Mouse (Mus musculus) embryonic facial prominence, embryonic 13.5 days (tissue): ENCODE data around the gene 4930558K02Rik. TPM values are rescaled to one million over a fixed set of nuclear protein-coding genes. Genes with fewer than 3 reads are reported as not detected.

Experiments used
- ATAC-seq: fragments of 200-750 bp; cut with Nextera tagmentation; 2 replicates; pipeline ENCODE4 v1.8.0; 2017; ENCODE audit warnings: low read depth; ENCODE audit not compliant: insufficient number of reproducible peaks, insufficient read depth, low FRiP score, low TSS enrichment
- H3K27ac ChIP-seq: fragments of 300-500 bp; sonication (generic); 2 replicates; pipeline ENCODE4 v1.5.1; 2015; ENCODE audit warnings: moderate library complexity, mild to moderate bottlenecking, inconsistent platforms
- H3K27me3 ChIP-seq: fragments of 300-500 bp; sonication (generic); 2 replicates; pipeline ENCODE4 v1.6.1; 2015; ENCODE audit warnings: mild to moderate bottlenecking, inconsistent platforms
- H3K36me3 ChIP-seq: fragments of 300-500 bp; sonication (generic); 2 replicates; pipeline ENCODE4 v1.6.1; 2015; ENCODE audit warnings: mild to moderate bottlenecking, inconsistent platforms
- H3K4me1 ChIP-seq: fragments of 300-500 bp; sonication (generic); 2 replicates; pipeline ENCODE4 v1.6.1; 2015; ENCODE audit warnings: inconsistent platforms
- H3K4me2 ChIP-seq: fragments of 300-500 bp; sonication (generic); 2 replicates; pipeline ENCODE4 v1.6.1; 2015; ENCODE audit warnings: moderate library complexity, mild to moderate bottlenecking, inconsistent platforms
- H3K4me3 ChIP-seq: fragments of 300-500 bp; sonication (generic); 2 replicates; pipeline ENCODE4 v1.5.1; 2015; ENCODE audit warnings: mild to moderate bottlenecking, inconsistent platforms
- H3K9ac ChIP-seq: fragments of 300-500 bp; sonication (generic); 2 replicates; pipeline ENCODE4 v1.6.1; 2015; ENCODE audit warnings: mild to moderate bottlenecking, inconsistent platforms
- H3K9me3 ChIP-seq: fragments of 300-500 bp; sonication (generic); 2 replicates; pipeline ENCODE4 v1.6.1; 2016; ENCODE audit warnings: inconsistent platforms
- WGBS: fragments of 180-500 bp; shearing (Covaris S2); methylation state at CpG from one replicate; pipeline ENCODE4 v1.1.7; 2015; ENCODE audit warnings: mixed read lengths; 5-methylcytosine and 5-hydroxymethylcytosine counted together
- polyA plus RNA-seq: library from polyadenylated mRNA; unstranded; fragments of >200 nt; fragmentation: Nextera tagmentation; extraction: Ambion mirVana; gene quantifications from 2 replicates; pipeline ENCODE4 v1.2.1, GENCODE M21; 2015

The 4930558K02Rik gene
- polyA plus RNA-seq, 1 experiment from 2014 or later: not detected

DNA sequence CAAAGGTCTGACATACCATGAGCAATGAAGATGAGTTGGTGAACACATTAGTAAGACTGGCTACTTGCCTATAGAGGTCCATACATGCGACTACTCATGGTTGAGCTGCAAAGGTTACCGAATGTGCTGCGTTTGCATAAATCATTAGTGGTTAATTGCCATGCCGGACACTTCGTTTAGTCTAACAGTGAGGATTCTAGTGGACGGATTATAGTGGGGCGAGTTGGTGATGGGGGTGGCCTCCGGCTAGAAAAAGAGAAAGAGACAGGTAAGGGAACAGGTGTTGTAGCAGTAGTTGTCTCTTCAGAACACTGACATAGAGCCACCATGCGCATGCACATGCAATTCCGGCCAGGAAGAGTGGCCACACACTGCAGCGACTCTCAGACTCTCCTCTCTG lies 12.4 kb upstream of the 4930558K02Rik start:
- H3K36me3 ChIP-seq: no peaks in the 10 kb centered on the region
- no peak overlapping the region for H3K27ac ChIP-seq
- H3K9me3 ChIP-seq: no peaks in the 10 kb centered on the region
- 0 out of 2 replicates have a peak, but pooled peaks cover 4% of the 10 kb centered on the region for H3K4me1 ChIP-seq
- ATAC-seq: no peak
- H3K4me2 ChIP-seq: no peak overlapping the region
- no peak overlapping the region for H3K9ac ChIP-seq
- 96% methylated on average over 11 of the region's 11 CpGs for WGBS
- no peak overlapping the region for H3K4me3 ChIP-seq
- H3K27me3 ChIP-seq: no peaks in the 10 kb centered on the region

DNA sequence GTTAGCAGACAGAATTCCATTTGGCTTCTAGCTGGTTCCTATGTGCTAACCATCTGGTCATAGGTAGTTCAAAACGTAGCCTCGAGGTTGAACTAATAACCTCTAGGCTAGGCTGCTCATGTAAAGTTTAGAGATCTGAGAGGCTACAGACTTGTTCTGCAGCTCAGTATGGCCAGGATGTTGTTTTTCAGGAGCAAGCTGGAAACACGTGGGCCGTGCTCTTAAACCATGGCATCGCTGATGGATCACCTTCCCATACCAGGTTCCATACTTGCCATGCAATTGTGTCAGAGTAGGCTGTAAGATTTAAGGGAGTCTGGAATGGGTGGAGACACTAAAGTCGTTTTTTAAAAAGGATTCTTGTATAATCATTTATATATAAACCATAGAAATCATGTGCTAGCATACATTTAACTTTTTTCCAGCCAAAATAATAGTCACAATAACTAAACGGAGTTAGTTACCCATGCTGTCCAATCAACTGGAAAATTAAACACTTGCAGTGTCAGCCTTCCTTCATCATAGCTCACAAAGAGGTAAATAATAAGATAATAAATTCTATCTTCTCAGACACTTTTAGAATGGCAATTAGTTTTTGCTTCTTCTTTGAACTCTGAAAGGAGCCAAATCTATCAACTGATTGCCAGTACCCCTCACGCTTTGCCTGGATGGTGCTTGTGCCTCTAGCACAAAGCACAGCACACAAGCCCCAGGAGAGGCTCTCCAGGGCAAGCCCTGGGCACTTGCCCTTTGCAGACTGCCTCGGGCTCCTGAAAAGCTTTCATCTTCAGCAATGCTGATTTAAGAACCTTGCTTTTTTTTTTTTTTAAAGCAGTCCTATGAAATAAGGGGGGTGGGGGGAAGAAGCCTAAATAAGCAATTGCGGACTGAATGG lies 11.5 kb upstream of the 4930558K02Rik start:
- Histone ChIP-seq H3K36me3 (no peaks in the 10 kb centered on the region), H3K4me2 (no peak overlapping the region), H3K27ac (0 out of 2 replicates have a peak overlapping the region, but pooled peaks have one; percentile 34), H3K9me3 (no peaks in the 10 kb centered on the region), H3K27me3 (no peaks in the 10 kb centered on the region), H3K4me3 (no peak overlapping the region), H3K4me1 (0 out of 2 replicates have a peak, but pooled peaks cover 4% of the 10 kb centered on the region), H3K9ac (no peak overlapping the region)
- ATAC-seq: no peak
- WGBS: 61% methylated on average over 10 of the region's 10 CpGs

DNA sequence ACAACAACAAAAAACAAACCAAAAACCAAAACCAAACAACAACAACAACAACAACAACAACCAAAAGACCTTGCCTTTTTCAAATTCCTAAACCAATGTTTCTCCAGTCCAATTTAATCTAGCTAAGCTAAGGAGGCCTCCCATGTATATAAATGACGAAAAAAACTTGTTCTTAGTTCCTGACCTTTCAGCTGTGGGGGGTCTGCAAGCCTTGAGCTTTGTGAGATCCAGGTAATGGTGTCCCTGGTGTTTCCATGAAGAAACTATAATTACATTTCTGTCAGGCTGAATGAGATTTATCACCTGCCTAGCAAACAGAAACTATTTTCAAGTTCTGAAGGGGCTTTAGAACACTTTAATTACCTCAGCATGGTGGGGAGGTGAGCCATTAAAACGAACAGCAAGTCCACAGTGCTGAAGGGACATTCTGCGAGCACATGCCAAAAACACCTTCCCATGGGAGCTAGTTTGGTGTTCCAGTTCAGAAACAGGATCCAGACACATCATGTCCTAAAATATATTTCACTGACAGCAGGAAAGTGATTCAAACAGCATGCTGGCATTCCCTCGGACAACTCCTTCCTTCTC lies 4.6 kb upstream of the 4930558K02Rik start:
- peak overlapping the region; percentile 55; the same call in 1 of the 2 replicates for H3K27ac ChIP-seq
- no peak for ATAC-seq
- no peaks in the 10 kb centered on the region for H3K27me3 ChIP-seq
- whole genome bisulfite sequencing: 27% methylated on average over 4 of the region's 4 CpGs
- H3K4me2 ChIP-seq: no peak overlapping the region
- H3K9ac ChIP-seq: no peak overlapping the region
- no peaks in the 10 kb centered on the region for H3K36me3 ChIP-seq
- H3K4me1 ChIP-seq: peaks cover 35% of the 10 kb centered on the region
- H3K4me3 ChIP-seq: no peak overlapping the region
- no peaks in the 10 kb centered on the region for H3K9me3 ChIP-seq

DNA sequence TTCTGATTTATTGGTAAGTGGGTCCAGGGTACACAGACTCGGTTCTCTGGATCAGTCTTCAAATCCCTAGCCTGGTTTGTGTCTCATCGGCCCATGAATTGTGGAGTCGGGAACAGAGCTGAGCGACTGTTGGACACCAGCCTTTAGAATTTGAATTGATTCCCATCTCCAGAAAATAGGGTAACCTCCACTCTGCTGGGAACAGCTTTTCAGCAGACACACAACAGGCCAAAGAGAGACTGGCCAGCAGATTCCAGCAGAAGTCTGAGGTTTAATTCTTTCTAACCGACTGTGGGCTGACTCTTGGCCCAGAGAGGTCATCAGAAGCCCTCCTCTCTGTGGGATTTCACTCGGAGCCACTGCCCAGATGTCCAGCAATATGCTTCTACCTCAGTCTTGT lies 4.0 kb upstream of the 4930558K02Rik start:
- no peaks in the 10 kb centered on the region for H3K36me3 ChIP-seq
- no peak overlapping the region for H3K4me2 ChIP-seq
- peaks cover 35% of the 10 kb centered on the region for H3K4me1 ChIP-seq
- H3K4me3 ChIP-seq: no peak overlapping the region
- no peak overlapping the region for H3K9ac ChIP-seq
- no peak for ATAC-seq
- H3K9me3 ChIP-seq: no peaks in the 10 kb centered on the region
- H3K27ac ChIP-seq: peak overlapping the region; percentile 34; the same call in 1 of the 2 replicates
- 70% methylated on average over 6 of the region's 6 CpGs for WGBS
- H3K27me3 ChIP-seq: no peaks in the 10 kb centered on the region

GRCm38 (mm10) chr1:161980626-161981298 lies 1.3 kb upstream of the 4930558K02Rik start:
- no peaks in the 10 kb centered on the region for H3K9me3 ChIP-seq
- peaks cover 60% of the 10 kb centered on the region for H3K4me1 ChIP-seq
- WGBS: 52% methylated on average over 9 of the region's 9 CpGs
- H3K36me3 ChIP-seq: no peaks in the 10 kb centered on the region
- H3K4me3 ChIP-seq: no peak overlapping the region
- no peak for ATAC-seq
- H3K4me2 ChIP-seq: 0 out of 2 replicates have a peak overlapping the region, but pooled peaks have one; percentile 7
- no peak overlapping the region for H3K9ac ChIP-seq
- no peaks in the 10 kb centered on the region for H3K27me3 ChIP-seq
- H3K27ac ChIP-seq: peak overlapping the region; percentile 82

GRCm38 (mm10) chr1:161980046-161980445 lies 610 bp upstream of the 4930558K02Rik start:
- Histone ChIP-seq H3K36me3 (no peaks in the 10 kb centered on the region), H3K4me3 (no peak overlapping the region), H3K4me2 (no peak overlapping the region), H3K9me3 (no peaks in the 10 kb centered on the region), H3K27me3 (no peaks in the 10 kb centered on the region), H3K9ac (no peak overlapping the region), H3K4me1 (peaks cover 60% of the 10 kb centered on the region), H3K27ac (peak overlapping the region; percentile 82; the same call in 1 of the 2 replicates)
- 44% methylated on average over 2 of the region's 2 CpGs for WGBS
- ATAC-seq: no peak

GRCm38 (mm10) chr1:161978173-161978700 lies 1.2 kb downstream of the 4930558K02Rik start:
- H3K27ac ChIP-seq: peak overlapping the region; percentile 81
- peaks cover 61% of the 10 kb centered on the region for H3K4me1 ChIP-seq
- H3K4me2 ChIP-seq: no peak overlapping the region
- ATAC-seq: no peak
- H3K9ac ChIP-seq: no peak overlapping the region
- no peaks in the 10 kb centered on the region for H3K27me3 ChIP-seq
- H3K9me3 ChIP-seq: no peaks in the 10 kb centered on the region
- no peak overlapping the region for H3K4me3 ChIP-seq
- 78% methylated on average over 5 of the region's 5 CpGs for WGBS
- H3K36me3 ChIP-seq: no peaks in the 10 kb centered on the region

GRCm38 (mm10) chr1:161977331-161977730 lies 2.1 kb downstream of the 4930558K02Rik start:
- no peak for ATAC-seq
- Histone ChIP-seq H3K4me3 (no peak overlapping the region), H3K4me1 (peaks cover 54% of the 10 kb centered on the region), H3K27me3 (no peaks in the 10 kb centered on the region), H3K4me2 (no peak overlapping the region), H3K9me3 (no peaks in the 10 kb centered on the region), H3K27ac (peak overlapping the region; percentile 81), H3K9ac (peak overlapping the region; percentile 45; the same call in 1 of the 2 replicates), H3K36me3 (no peaks in the 10 kb centered on the region)
- 49% methylated on average over 4 of the region's 4 CpGs for WGBS

- ATAC-seq: no peak
- H3K27ac ChIP-seq: peak overlapping the region; percentile 81
- H3K36me3 ChIP-seq: peaks cover 4% of the 10 kb centered on the region; the same call in 1 of the 2 replicates
- H3K4me3 ChIP-seq: no peak overlapping the region
- WGBS: 27% methylated on average over 16 of the region's 16 CpGs
- H3K9ac ChIP-seq: peak overlapping the region; percentile 52; the same call in 1 of the 2 replicates
- H3K9me3 ChIP-seq: no peaks in the 10 kb centered on the region
- no peak overlapping the region for H3K4me2 ChIP-seq
- no peaks in the 10 kb centered on the region for H3K27me3 ChIP-seq
- peaks cover 54% of the 10 kb centered on the region for H3K4me1 ChIP-seq
These were observed 2.9 kb downstream of the 4930558K02Rik start for GRCm38 (mm10) chr1:161976255-161977182.

DNA sequence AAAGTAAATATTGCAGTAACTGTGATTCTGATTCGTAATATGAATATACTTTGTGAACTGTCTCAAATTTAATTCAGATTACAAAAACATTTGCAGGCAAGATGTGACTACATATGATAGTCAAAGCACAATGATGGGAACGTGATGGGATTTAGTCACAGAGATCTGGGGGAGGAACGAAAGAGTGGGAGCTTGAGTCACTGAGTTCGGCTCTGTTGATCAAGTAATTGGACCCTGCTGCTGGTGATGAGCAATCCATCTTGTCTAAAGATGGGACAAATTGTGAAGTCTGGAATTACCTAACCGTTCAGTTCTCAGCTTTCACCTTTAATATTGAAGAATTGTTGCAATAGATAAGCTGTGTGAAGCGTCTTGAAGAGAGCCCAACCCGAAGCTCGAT lies 7.2 kb downstream of the 4930558K02Rik start:
- no peak overlapping the region for H3K4me3 ChIP-seq
- 80% methylated on average over 8 of the region's 8 CpGs for WGBS
- no peaks in the 10 kb centered on the region for H3K27me3 ChIP-seq
- H3K9ac ChIP-seq: no peak overlapping the region
- H3K27ac ChIP-seq: no peak overlapping the region
- no peaks in the 10 kb centered on the region for H3K9me3 ChIP-seq
- peaks cover 13% of the 10 kb centered on the region for H3K36me3 ChIP-seq
- no peak for ATAC-seq
- peaks cover 42% of the 10 kb centered on the region for H3K4me1 ChIP-seq
- H3K4me2 ChIP-seq: no peak overlapping the region
